Mouse (Mus musculus): Measurements from ENCODE around the gene Slc35c1. TPM values are rescaled to one million over a fixed set of nuclear protein-coding genes. Genes with fewer than 3 reads are reported as not detected.
A peak's percentile ranks its signal among the peaks of the same experiment; 100 is the strongest.

Slc35c1 gene
- polyA plus RNA-seq, 1 experiment from 2014 or later, result 8.9 TPM

GRCm38 (mm10) chr2:92433578-92434374 lies 26.6 kb downstream of the Slc35c1 start, which contains the start of gene Cry2:
Gene Cry2 (minus strand): TSS chr2:92434043.
- peaks cover 57% of the 10 kb centered on the region for H3K4me1 ChIP-seq
- peak; percentile 97 for ATAC-seq (ENCODE audit: extremely low read depth, insufficient number of reproducible peaks, low FRiP score, low TSS enrichment)
- peaks cover 13% of the 10 kb centered on the region for H3K27me3 ChIP-seq (replicated peaks)

GRCm38 (mm10) chr2:92432299-92433295 lies 27.7 kb downstream of the Slc35c1 start:
- Histone ChIP-seq H3K27ac (replicated peaks) (peak overlapping the region; percentile 60; the same call in 1 of the 2 replicates), H3K9ac (peak overlapping the region; percentile 91), H3K4me1 (peaks cover 68% of the 10 kb centered on the region), H3K4me2 (peak overlapping the region; percentile 87), H3K4me3 (peak overlapping the region; percentile 90), H3K27me3 (replicated peaks) (peaks cover 13% of the 10 kb centered on the region), H3K36me3 (no peaks in the 10 kb centered on the region), H3K9me3 (no peaks in the 10 kb centered on the region)
- 41% methylated on average over 17 of the region's 17 CpGs for WGBS
- no peak for ATAC-seq (ENCODE audit: extremely low read depth, insufficient number of reproducible peaks, low FRiP score, low TSS enrichment)

More at GRCm38 (mm10) chr2:92433578-92434374, 26.6 kb downstream of the Slc35c1 start, which contains the start of gene Cry2:
- Histone ChIP-seq H3K36me3 (no peaks in the 10 kb centered on the region), H3K9me3 (no peaks in the 10 kb centered on the region), H3K4me2 (peak within 1 kb of the TSS; percentile 87), H3K4me3 (peak within 1 kb of the TSS; percentile 90), H3K27ac (replicated peaks) (peak within 1 kb of the TSS; percentile 60), H3K9ac (peak within 1 kb of the TSS; percentile 91)
- under 1% methylated on average over 76 of the region's 76 CpGs for WGBS

GRCm38 (mm10) chr2:92431611-92432179 lies 28.6 kb downstream of the Slc35c1 start:
- H3K4me1 ChIP-seq, result peaks cover 77% of the 10 kb centered on the region

GRCm38 (mm10) chr2:92430723-92431541 lies 29.4 kb downstream of the Slc35c1 start:
- peak overlapping the region; percentile 87 for H3K4me2 ChIP-seq
- H3K4me1 ChIP-seq, result peaks cover 85% of the 10 kb centered on the region
- H3K9me3 ChIP-seq, result no peaks in the 10 kb centered on the region
- H3K4me3 ChIP-seq, result peak overlapping the region; percentile 90
- H3K36me3 ChIP-seq, result peaks cover 4% of the 10 kb centered on the region; the same call in 1 of the 2 replicates
- peaks cover 12% of the 10 kb centered on the region for H3K27me3 ChIP-seq (replicated peaks)
- H3K9ac ChIP-seq, result peak overlapping the region; percentile 91
- peak overlapping the region; percentile 75 for H3K27ac ChIP-seq (replicated peaks)
- WGBS, result 46% methylated on average over 21 of the region's 21 CpGs
- no peak for ATAC-seq (ENCODE audit: extremely low read depth, insufficient number of reproducible peaks, low FRiP score, low TSS enrichment)

More at GRCm38 (mm10) chr2:92431611-92432179, 28.6 kb downstream of the Slc35c1 start:
- peak overlapping the region; percentile 91 for H3K9ac ChIP-seq
- peak overlapping the region; percentile 90 for H3K4me3 ChIP-seq
- no peak for ATAC-seq (ENCODE audit: extremely low read depth, insufficient number of reproducible peaks, low FRiP score, low TSS enrichment)
- H3K4me2 ChIP-seq, result peak overlapping the region; percentile 87
- peaks cover 13% of the 10 kb centered on the region for H3K27me3 ChIP-seq (replicated peaks)
- H3K36me3 ChIP-seq, result no peaks in the 10 kb centered on the region
- no peaks in the 10 kb centered on the region for H3K9me3 ChIP-seq
- WGBS, result 33% methylated on average over 11 of the region's 11 CpGs
- H3K27ac ChIP-seq (replicated peaks), result peak overlapping the region; percentile 75

- no peak overlapping the region for H3K4me3 ChIP-seq
- H3K4me1 ChIP-seq, result peaks cover 93% of the 10 kb centered on the region
- no peak overlapping the region for H3K4me2 ChIP-seq
- no peaks in the 10 kb centered on the region for H3K9me3 ChIP-seq
- H3K36me3 ChIP-seq, result peaks cover 9% of the 10 kb centered on the region
- H3K27me3 ChIP-seq (replicated peaks), result peaks cover 5% of the 10 kb centered on the region
- H3K9ac ChIP-seq, result peak overlapping the region; percentile 48
- 59% methylated on average over 2 of the region's 2 CpGs for WGBS
- ATAC-seq (ENCODE audit: extremely low read depth, insufficient number of reproducible peaks, low FRiP score, low TSS enrichment), result no peak
- H3K27ac ChIP-seq (replicated peaks), result no peak overlapping the region
These were observed 30.2 kb downstream of the Slc35c1 start for GRCm38 (mm10) chr2:92430089-92430488.

GRCm38 (mm10) chr2:92427882-92428281 lies 32.5 kb downstream of the Slc35c1 start:
- H3K4me1 ChIP-seq, result peaks cover 100% of the 10 kb centered on the region
- peaks cover 26% of the 10 kb centered on the region for H3K36me3 ChIP-seq
- H3K9me3 ChIP-seq, result no peaks in the 10 kb centered on the region
- peak overlapping the region; percentile 55 for H3K27ac ChIP-seq (replicated peaks)
- H3K9ac ChIP-seq, result peak overlapping the region; percentile 37; the same call in 1 of the 2 replicates
- no peak overlapping the region for H3K4me3 ChIP-seq
- peak; percentile 26; the same call in 1 of the 2 replicates for ATAC-seq (ENCODE audit: extremely low read depth, insufficient number of reproducible peaks, low FRiP score, low TSS enrichment)
- H3K27me3 ChIP-seq (replicated peaks), result no peaks in the 10 kb centered on the region
- 0 out of 2 replicates have a peak overlapping the region, but pooled peaks have one; percentile 4 for H3K4me2 ChIP-seq
- 38% methylated on average over 6 of the region's 6 CpGs for WGBS

- peaks cover 91% of the 10 kb centered on the region for H3K4me1 ChIP-seq
- no peaks in the 10 kb centered on the region for H3K9me3 ChIP-seq
- no peaks in the 10 kb centered on the region for H3K27me3 ChIP-seq (replicated peaks)
- no peak overlapping the region for H3K4me3 ChIP-seq
- H3K27ac ChIP-seq (replicated peaks), result peak overlapping the region; percentile 94
- no peak overlapping the region; the same call in 1 of the 2 replicates for H3K9ac ChIP-seq
- WGBS, result 65% methylated on average over 3 of the region's 3 CpGs
- H3K36me3 ChIP-seq, result peaks cover 41% of the 10 kb centered on the region
- H3K4me2 ChIP-seq, result no peak overlapping the region
- ATAC-seq (ENCODE audit: extremely low read depth, insufficient number of reproducible peaks, low FRiP score, low TSS enrichment), result no peak
These were observed 33.9 kb downstream of the Slc35c1 start for GRCm38 (mm10) chr2:92426426-92426825.

- WGBS, result 88% methylated on average over 4 of the region's 4 CpGs
- ATAC-seq (ENCODE audit: extremely low read depth, insufficient number of reproducible peaks, low FRiP score, low TSS enrichment), result no peak
- Histone ChIP-seq H3K27me3 (replicated peaks) (no peaks in the 10 kb centered on the region), H3K4me2 (peak overlapping the region; percentile 21; the same call in 1 of the 2 replicates), H3K4me3 (no peak overlapping the region), H3K4me1 (peaks cover 80% of the 10 kb centered on the region), H3K27ac (replicated peaks) (peak overlapping the region; percentile 94), H3K9me3 (no peaks in the 10 kb centered on the region), H3K9ac (peak overlapping the region; percentile 60), H3K36me3 (peaks cover 52% of the 10 kb centered on the region)
These were observed 35.0 kb downstream of the Slc35c1 start for GRCm38 (mm10) chr2:92425366-92425765.

GRCm38 (mm10) chr2:92424462-92425308 lies 35.7 kb downstream of the Slc35c1 start:
- H3K9ac ChIP-seq, result peak overlapping the region; percentile 60

More at GRCm38 (mm10) chr2:92424462-92425308, 35.7 kb downstream of the Slc35c1 start:
- WGBS, result 67% methylated on average over 9 of the region's 9 CpGs
- Histone ChIP-seq H3K9me3 (no peaks in the 10 kb centered on the region), H3K4me3 (no peak overlapping the region), H3K4me2 (peak overlapping the region; percentile 21; the same call in 1 of the 2 replicates), H3K27me3 (replicated peaks) (no peaks in the 10 kb centered on the region), H3K36me3 (peaks cover 58% of the 10 kb centered on the region), H3K27ac (replicated peaks) (peak overlapping the region; percentile 94), H3K4me1 (peaks cover 73% of the 10 kb centered on the region)
- no peak for ATAC-seq (ENCODE audit: extremely low read depth, insufficient number of reproducible peaks, low FRiP score, low TSS enrichment)
